Mouse (Mus musculus): ENCODE data around the gene Cbx4. TPM values are rescaled to one million over a fixed set of nuclear protein-coding genes. Genes with fewer than 3 reads are reported as not detected.

Gene Cbx4
- polyA plus RNA-seq, 1 experiment from 2014 or later: 11.3 TPM

- peak; percentile 51 for ATAC-seq (ENCODE audit: low FRiP score, low read depth)
- WGBS: 24% methylated on average over 23 of the region's 23 CpGs
- Histone ChIP-seq H3K9ac (peak overlapping the region; percentile 45), H3K27me3 (peaks cover 18% of the 10 kb centered on the region), H3K9me3 (peaks cover 3% of the 10 kb centered on the region; the same call in 1 of the 2 replicates), H3K4me3 (no peak overlapping the region), H3K4me2 (replicated peaks) (peak overlapping the region; percentile 49), H3K36me3 (no peaks in the 10 kb centered on the region), H3K4me1 (peaks cover 51% of the 10 kb centered on the region), H3K27ac (peak overlapping the region; percentile 67)
Observed at GRCm38 (mm10) chr11:119125929-119126861, 40.2 kb upstream of the Cbx4 start.

- Histone ChIP-seq H3K36me3 (no peaks in the 10 kb centered on the region), H3K4me1 (peaks cover 40% of the 10 kb centered on the region), H3K27ac (no peak overlapping the region), H3K4me2 (replicated peaks) (no peak overlapping the region), H3K9me3 (no peaks in the 10 kb centered on the region), H3K9ac (no peak overlapping the region), H3K27me3 (peaks cover 16% of the 10 kb centered on the region), H3K4me3 (no peak overlapping the region)
- ATAC-seq (ENCODE audit: low FRiP score, low read depth): no peak
- WGBS: 90% methylated on average over 6 of the region's 6 CpGs
Observed at GRCm38 (mm10) chr11:119124536-119124935, 38.5 kb upstream of the Cbx4 start.

GRCm38 (mm10) chr11:119123522-119124319 lies 37.7 kb upstream of the Cbx4 start:
- Histone ChIP-seq H3K9ac (no peak overlapping the region), H3K27ac (no peak overlapping the region), H3K4me3 (no peak overlapping the region), H3K4me1 (peaks cover 39% of the 10 kb centered on the region), H3K27me3 (peaks cover 9% of the 10 kb centered on the region), H3K4me2 (replicated peaks) (no peak overlapping the region), H3K9me3 (no peaks in the 10 kb centered on the region), H3K36me3 (no peaks in the 10 kb centered on the region)
- ATAC-seq (ENCODE audit: low FRiP score, low read depth): no peak
- whole genome bisulfite sequencing: 90% methylated on average over 5 of the region's 5 CpGs

GRCm38 (mm10) chr11:119122396-119122795 lies 36.4 kb upstream of the Cbx4 start:
- Histone ChIP-seq H3K27ac (no peak overlapping the region), H3K9ac (no peak overlapping the region), H3K4me1 (peaks cover 35% of the 10 kb centered on the region), H3K9me3 (no peaks in the 10 kb centered on the region), H3K4me3 (no peak overlapping the region), H3K36me3 (no peaks in the 10 kb centered on the region), H3K4me2 (replicated peaks) (no peak overlapping the region), H3K27me3 (peaks cover 5% of the 10 kb centered on the region; the same call in 1 of the 2 replicates)
- no peak for ATAC-seq (ENCODE audit: low FRiP score, low read depth)
- WGBS: 65% methylated on average over 5 of the region's 5 CpGs

- 13% methylated on average over 7 of the region's 7 CpGs for WGBS
- no peaks in the 10 kb centered on the region for H3K9me3 ChIP-seq
- H3K4me1 ChIP-seq: peaks cover 16% of the 10 kb centered on the region
- no peak overlapping the region for H3K4me2 ChIP-seq (replicated peaks)
- H3K27me3 ChIP-seq: peaks cover 13% of the 10 kb centered on the region; the same call in 1 of the 2 replicates
- H3K4me3 ChIP-seq: no peak overlapping the region
- H3K9ac ChIP-seq: peak overlapping the region; percentile 31; the same call in 1 of the 2 replicates
- no peaks in the 10 kb centered on the region for H3K36me3 ChIP-seq
- no peak overlapping the region for H3K27ac ChIP-seq
- no peak for ATAC-seq (ENCODE audit: low FRiP score, low read depth)
Observed at GRCm38 (mm10) chr11:119118905-119119304, 32.9 kb upstream of the Cbx4 start.

GRCm38 (mm10) chr11:119117945-119118344 lies 31.9 kb upstream of the Cbx4 start:
- ATAC-seq (ENCODE audit: low FRiP score, low read depth): no peak
- Histone ChIP-seq H3K36me3 (no peaks in the 10 kb centered on the region), H3K27ac (no peak overlapping the region), H3K4me2 (replicated peaks) (no peak overlapping the region), H3K9me3 (no peaks in the 10 kb centered on the region), H3K4me1 (peaks cover 16% of the 10 kb centered on the region), H3K27me3 (peaks cover 13% of the 10 kb centered on the region; the same call in 1 of the 2 replicates), H3K9ac (0 out of 2 replicates have a peak overlapping the region, but pooled peaks have one; percentile 2), H3K4me3 (no peak overlapping the region)
- 50% methylated on average over 7 of the region's 7 CpGs for WGBS

GRCm38 (mm10) chr11:119116992-119117391 lies 31.0 kb upstream of the Cbx4 start:
- peaks cover 16% of the 10 kb centered on the region for H3K4me1 ChIP-seq
- H3K9me3 ChIP-seq: no peaks in the 10 kb centered on the region
- H3K4me2 ChIP-seq (replicated peaks): no peak overlapping the region
- no peak overlapping the region for H3K9ac ChIP-seq
- no peak overlapping the region for H3K4me3 ChIP-seq
- H3K27me3 ChIP-seq: peaks cover 13% of the 10 kb centered on the region; the same call in 1 of the 2 replicates
- no peaks in the 10 kb centered on the region for H3K36me3 ChIP-seq
- WGBS: 57% methylated on average over 4 of the region's 4 CpGs
- no peak for ATAC-seq (ENCODE audit: low FRiP score, low read depth)
- H3K27ac ChIP-seq: no peak overlapping the region

- peaks cover 12% of the 10 kb centered on the region; the same call in 1 of the 2 replicates for H3K27me3 ChIP-seq
Observed at GRCm38 (mm10) chr11:119112721-119113120, 26.7 kb upstream of the Cbx4 start.

GRCm38 (mm10) chr11:119111345-119111744 lies 25.3 kb upstream of the Cbx4 start:
- Histone ChIP-seq H3K4me1 (peaks cover 3% of the 10 kb centered on the region; the same call in 1 of the 2 replicates), H3K27ac (no peak overlapping the region), H3K36me3 (no peaks in the 10 kb centered on the region), H3K27me3 (peaks cover 13% of the 10 kb centered on the region; the same call in 1 of the 2 replicates), H3K4me3 (no peak overlapping the region), H3K4me2 (replicated peaks) (no peak overlapping the region), H3K9me3 (no peaks in the 10 kb centered on the region), H3K9ac (no peak overlapping the region)
- no peak for ATAC-seq (ENCODE audit: low FRiP score, low read depth)
- 17% methylated on average over 7 of the region's 7 CpGs for WGBS

More at GRCm38 (mm10) chr11:119112721-119113120, 26.7 kb upstream of the Cbx4 start:
- no peak for ATAC-seq (ENCODE audit: low FRiP score, low read depth)
- Histone ChIP-seq H3K4me1 (no peaks in the 10 kb centered on the region), H3K4me3 (no peak overlapping the region), H3K36me3 (no peaks in the 10 kb centered on the region), H3K9me3 (no peaks in the 10 kb centered on the region), H3K27ac (no peak overlapping the region), H3K4me2 (replicated peaks) (no peak overlapping the region), H3K9ac (no peak overlapping the region)

GRCm38 (mm10) chr11:119109415-119110071 lies 23.5 kb upstream of the Cbx4 start:
- Histone ChIP-seq H3K4me3 (no peak overlapping the region), H3K27ac (no peak overlapping the region), H3K4me1 (peaks cover 13% of the 10 kb centered on the region), H3K36me3 (no peaks in the 10 kb centered on the region), H3K27me3 (peaks cover 5% of the 10 kb centered on the region; the same call in 1 of the 2 replicates), H3K4me2 (replicated peaks) (no peak overlapping the region), H3K9ac (no peak overlapping the region), H3K9me3 (no peaks in the 10 kb centered on the region)
- ATAC-seq (ENCODE audit: low FRiP score, low read depth): no peak
- WGBS: 78% methylated on average over 9 of the region's 9 CpGs

GRCm38 (mm10) chr11:119108573-119109263 lies 22.7 kb upstream of the Cbx4 start:
- Histone ChIP-seq H3K9me3 (no peaks in the 10 kb centered on the region), H3K27ac (no peak overlapping the region), H3K4me3 (no peak overlapping the region), H3K27me3 (peaks cover 5% of the 10 kb centered on the region; the same call in 1 of the 2 replicates), H3K4me2 (replicated peaks) (no peak overlapping the region), H3K36me3 (no peaks in the 10 kb centered on the region), H3K4me1 (peaks cover 13% of the 10 kb centered on the region), H3K9ac (no peak overlapping the region)
- ATAC-seq (ENCODE audit: low FRiP score, low read depth): no peak
- WGBS: 79% methylated on average over 10 of the region's 10 CpGs
